Mouse (Mus musculus): Measurements from ENCODE around the gene Map3k6. TPM values are rescaled to one million over a fixed set of nuclear protein-coding genes. Genes with fewer than 3 reads are reported as not detected.

The Map3k6 gene
- polyA plus RNA-seq, 1 experiment from 2014 or later, result 2.3 TPM

DNA sequence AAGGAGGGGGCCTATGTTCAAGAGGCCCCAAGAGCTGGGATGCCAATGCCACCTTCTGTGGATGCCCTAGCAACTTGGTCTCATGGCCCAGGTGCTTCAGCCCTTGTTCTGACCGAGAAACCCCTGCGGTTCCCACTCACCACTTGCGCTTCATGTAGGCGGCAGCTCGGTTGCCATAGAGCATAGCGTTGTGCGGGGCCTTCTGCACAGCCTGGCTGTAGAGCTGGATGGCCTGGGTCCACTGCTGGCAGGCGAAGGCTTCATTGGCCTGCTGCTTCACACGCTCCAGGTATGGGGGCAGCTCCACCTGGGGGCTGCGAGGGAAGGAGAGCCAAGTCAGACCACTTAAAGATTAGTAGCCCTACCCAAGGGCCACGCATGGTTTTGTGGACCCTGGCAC, 59.8 kb downstream of the Map3k6 start:
- no peaks in the 10 kb centered on the region for H3K27me3 ChIP-seq (replicated peaks)
- H3K9me3 ChIP-seq, result no peaks in the 10 kb centered on the region
- H3K9ac ChIP-seq, result no peak overlapping the region
- H3K4me2 ChIP-seq, result no peak overlapping the region
- H3K4me1 ChIP-seq, result peaks cover 31% of the 10 kb centered on the region
- ATAC-seq (ENCODE audit: extremely low read depth, insufficient number of reproducible peaks, low FRiP score, low TSS enrichment), result no peak
- no peak overlapping the region for H3K27ac ChIP-seq (replicated peaks)
- H3K36me3 ChIP-seq, result peaks cover 72% of the 10 kb centered on the region
- 85% methylated on average over 11 of the region's 11 CpGs for WGBS
- no peak overlapping the region for H3K4me3 ChIP-seq

DNA sequence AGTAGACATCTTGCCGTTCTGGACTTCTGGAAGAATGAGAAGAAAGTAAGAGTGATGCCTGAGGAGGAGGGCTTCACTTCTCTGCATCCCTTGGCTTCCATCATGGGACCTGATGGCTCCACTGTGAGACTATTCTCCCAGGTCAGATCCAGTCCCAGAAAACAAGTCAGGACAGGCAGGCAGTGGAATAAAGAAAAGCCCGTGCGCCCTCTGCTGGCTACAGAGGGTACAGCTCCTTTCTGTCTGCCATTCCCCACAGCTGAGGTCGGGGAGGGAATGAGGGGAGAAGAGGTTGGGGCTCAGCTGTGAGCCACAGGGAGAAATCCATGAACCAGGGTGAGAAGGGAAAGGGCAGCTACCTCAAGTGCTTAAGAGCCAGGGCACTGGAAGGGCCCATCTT, 61.2 kb downstream of the Map3k6 start:
- Histone ChIP-seq H3K36me3 (peaks cover 63% of the 10 kb centered on the region), H3K9ac (no peak overlapping the region), H3K4me3 (no peak overlapping the region), H3K27me3 (replicated peaks) (no peaks in the 10 kb centered on the region), H3K9me3 (no peaks in the 10 kb centered on the region), H3K27ac (replicated peaks) (no peak overlapping the region), H3K4me1 (peaks cover 23% of the 10 kb centered on the region), H3K4me2 (no peak overlapping the region)
- no peak for ATAC-seq (ENCODE audit: extremely low read depth, insufficient number of reproducible peaks, low FRiP score, low TSS enrichment)
- 24% methylated on average over 4 of the region's 4 CpGs for WGBS

Small RNA genes within 50 kb of the gene (microRNA-seq; reads per million reads assigned to microRNA genes)
- gene Mir7017, result 0.61 reads per million

Other genes starting within 250 kb of the Map3k6 start
- 6.5 and 6.9 TPM in 2 replicates for gene Ahdc1, start 229.6 kb upstream of the Map3k6 start, polyA plus RNA-seq (2015; fragmentation: Nextera tagmentation; extraction: Ambion mirVana)
- gene Wasf2, start 110.3 kb upstream of the Map3k6 start, polyA plus RNA-seq (2015; fragmentation: Nextera tagmentation; extraction: Ambion mirVana), result 64.6 and 72.7 TPM in 2 replicates
- 0.56 and 0.57 TPM in 2 replicates for gene Cd164l2, start 28.7 kb upstream of the Map3k6 start, polyA plus RNA-seq (2015; fragmentation: Nextera tagmentation; extraction: Ambion mirVana)
- gene Gpr3, start 28.3 kb upstream of the Map3k6 start, polyA plus RNA-seq (2015; fragmentation: Nextera tagmentation; extraction: Ambion mirVana), result 0.14 and 0.28 TPM in 2 replicates
- gene Sytl1, start 22.3 kb downstream of the Map3k6 start, polyA plus RNA-seq (2015; fragmentation: Nextera tagmentation; extraction: Ambion mirVana), result 0.32 and 0.78 TPM in 2 replicates
- 57.1 and 60.2 TPM in 2 replicates for gene Tmem222, start 37.0 kb downstream of the Map3k6 start, polyA plus RNA-seq (2015; fragmentation: Nextera tagmentation; extraction: Ambion mirVana)
- 11.3 and 11.9 TPM in 2 replicates for gene Wdtc1, start 112.7 kb downstream of the Map3k6 start, polyA plus RNA-seq (2015; fragmentation: Nextera tagmentation; extraction: Ambion mirVana)
- 6.1 and 6.3 TPM in 2 replicates for gene Slc9a1, start 128.9 kb downstream of the Map3k6 start, polyA plus RNA-seq (2015; fragmentation: Nextera tagmentation; extraction: Ambion mirVana)
- gene Tent5b, start 239.3 kb downstream of the Map3k6 start, polyA plus RNA-seq (2015; fragmentation: Nextera tagmentation; extraction: Ambion mirVana), result 0.36 and 0.69 TPM in 2 replicates